Mouse (Mus musculus) T-helper 2 cell (primary cell): ENCODE results near the gene Gm13103.
"Not testable (repeated sequence)": the region's sequence is repeated elsewhere in the genome, so short reads cannot be mapped to it uniquely, and the experiment has no call there.

Experiments used
- in situ Hi-C: fragments of 300-600 bp; cut with MboI, MseI; formaldehyde crosslinking; loops from one replicate; pipeline ENCODE4 v1.15.1; 2025; ENCODE audit warnings: high pct_unique_total_duplicates

Gm13103 gene

GRCm38 (mm10) chr4:143846197-143846596 is at the start of gene Gm13103:
Gm13103 (plus strand) TSS chr4:143846497.
- in situ Hi-C loops, result not testable (repeated sequence)

- in situ Hi-C loops, result no loop called here
Measured at GRCm38 (mm10) chr4:143815993-143816392, 30.3 kb upstream of the Gm13103 start, which contains the start of gene Gm13084. Gm13084 (minus strand) TSS chr4:143816093.

- in situ Hi-C loops, result not testable (repeated sequence)
Measured at GRCm38 (mm10) chr4:143882371-143882770, 36.1 kb downstream of the Gm13103 start.

- in situ Hi-C loops, result not testable (repeated sequence)
Measured at GRCm38 (mm10) chr4:143894406-143894805, 48.1 kb downstream of the Gm13103 start.

GRCm38 (mm10) chr4:143900280-143900679 is 54.0 kb downstream of the Gm13103 start, which contains the start of gene Pramef6:
Pramef6 (minus strand) TSS chr4:143900380.
- in situ Hi-C loops, result not testable (repeated sequence)
